Comparison of ENCODE assay signal across 25 mouse cellular contexts in genomic region chr9:31241208-31241699, GRCm38 (mm10). TPM values are rescaled to one million over a fixed set of nuclear protein-coding genes. Genes with fewer than 3 reads are reported as not detected.
A peak's percentile ranks its signal among the peaks of the same experiment; 100 is the strongest.
DNase-seq lines count a peak whose midpoint lies in the region; ATAC-seq and TF ChIP-seq lines count a peak whose summit lies in the region.
"Had no signal": no experiment of that assay in that cellular context is flagged by ENCODE, and none has a peak within 500 bp of the region (broad histone marks: within the 10 kb centered on the region; RNA-seq: fewer than 3 reads in every experiment).

No protein-coding gene starts in this region.

- no peaks in the 10 kb centered on the region for H3K27me3 ChIP-seq in liver, postnatal 0 days (ENCODE audit: insufficient read depth, low read length)
- no peaks in the 10 kb centered on the region for H3K27me3 ChIP-seq in liver, embryonic 11.5 days (replicated peaks; ENCODE audit: control insufficient read depth, insufficient read depth, low read length)
- no peaks in the 10 kb centered on the region for H3K27me3 ChIP-seq in hindbrain, embryonic 13.5 days
- H3K27me3 ChIP-seq: embryonic facial prominence, embryonic 15.5 days; heart, embryonic 15.5 days; intestine, embryonic 15.5 days; Patski had no signal

- TF ChIP-seq EP300 in liver, postnatal 0 days (IDR thresholded peaks at IDR 0.05; ENCODE audit: low read depth), result no peak

- H3K27ac ChIP-seq in liver, postnatal 0 days (ENCODE audit: low read depth), result no peak overlapping the region
- no peak overlapping the region for H3K27ac ChIP-seq in liver, embryonic 11.5 days (ENCODE audit: low read depth, low read length)
- H3K27ac ChIP-seq in hindbrain, embryonic 13.5 days, result no peak overlapping the region
- H3K27ac ChIP-seq: embryonic facial prominence, embryonic 15.5 days; gastrocnemius, adult 2 months; heart, embryonic 15.5 days; intestine, embryonic 15.5 days; layer of hippocampus, adult 2 months; liver, embryonic 14.5 days; midbrain, embryonic 10.5 days had no signal

- TF ChIP-seq CTCF in liver, postnatal 0 days (IDR thresholded peaks at IDR 0.05; ENCODE audit: low read depth), result no peak

- no peaks in the 10 kb centered on the region for H3K4me1 ChIP-seq in liver, postnatal 0 days (ENCODE audit: insufficient read depth)
- H3K4me1 ChIP-seq in liver, embryonic 11.5 days (replicated peaks; ENCODE audit: control insufficient read depth, insufficient read depth, low read length), result no peaks in the 10 kb centered on the region
- 0 out of 2 replicates have a peak, but pooled peaks cover under 1% of the 10 kb centered on the region for H3K4me1 ChIP-seq in hindbrain, embryonic 13.5 days (replicated peaks)
- H3K4me1 ChIP-seq: embryonic facial prominence, embryonic 15.5 days; intestine, embryonic 15.5 days had no signal

- ATAC-seq in liver, postnatal 0 days, result 0 out of 2 replicates have a peak, but pooled peaks have one; percentile 19
- no peak for ATAC-seq in liver, embryonic 11.5 days (replicated peaks; ENCODE audit: low FRiP score)
- ATAC-seq in hindbrain, embryonic 13.5 days (ENCODE audit: low FRiP score), result no peak
- no peak for ATAC-seq in activated CD4-positive, CD25-positive, alpha-beta regulatory T cell, adult 4 months
- ATAC-seq: CD4-positive, CD25-positive, alpha-beta regulatory T cell, adult 4 months; forebrain, embryonic 14.5 days; hindbrain, embryonic 16.5 days; intestine, embryonic 15.5 days had no signal

- no peak overlapping the region for H3K4me2 ChIP-seq in liver, postnatal 0 days (ENCODE audit: low read depth, low read length)
- H3K4me2 ChIP-seq in liver, embryonic 11.5 days, result no peak overlapping the region
- H3K4me2 ChIP-seq in hindbrain, embryonic 13.5 days, result no peak overlapping the region
- H3K4me2 ChIP-seq: embryonic facial prominence, embryonic 15.5 days; heart, embryonic 15.5 days; intestine, embryonic 15.5 days had no signal

- H3K4me3 ChIP-seq in liver, postnatal 0 days (ENCODE audit: low read depth, low read length), result no peak overlapping the region
- H3K4me3 ChIP-seq in liver, embryonic 11.5 days (ENCODE audit: low read depth, low read length), result no peak overlapping the region
- H3K4me3 ChIP-seq in hindbrain, embryonic 13.5 days, result no peak overlapping the region
- H3K4me3 ChIP-seq: embryonic facial prominence, embryonic 15.5 days; gastrocnemius, adult 2 months; heart, embryonic 15.5 days; intestine, embryonic 15.5 days; layer of hippocampus, adult 2 months; midbrain, embryonic 10.5 days had no signal

- H3K36me3 ChIP-seq in liver, postnatal 0 days (replicated peaks; ENCODE audit: insufficient read depth, low read length), result no peaks in the 10 kb centered on the region
- no peaks in the 10 kb centered on the region for H3K36me3 ChIP-seq in liver, embryonic 11.5 days (ENCODE audit: control insufficient read depth, insufficient read depth, low read length)
- H3K36me3 ChIP-seq in hindbrain, embryonic 13.5 days, result no peaks in the 10 kb centered on the region
- H3K36me3 ChIP-seq: embryonic facial prominence, embryonic 15.5 days; heart, embryonic 15.5 days; intestine, embryonic 15.5 days; midbrain, embryonic 10.5 days had no signal

- peak; percentile 72 for DNase-seq in adrenal gland, adult 2 months
- no peak for DNase-seq in adrenal gland, adult 18-20 months (ENCODE audit: low spot score in 2 of 2)
- DNase-seq in liver, postnatal 0 days, result no peak
- DNase-seq in liver, embryonic 11.5 days (ENCODE audit: low spot score), result no peak
- peak; percentile 56 for DNase-seq in 3T3-L1 (ENCODE audit: low read depth, low spot score)
- DNase-seq in adrenal gland, postnatal 14 days, result peak; percentile 56
- DNase-seq: cerebellum, adult 9-10 months; gastrocnemius, adult 2 months; heart, postnatal 36 days; kidney, adult 8-10 months; kidney, postnatal 25 days; layer of hippocampus, postnatal 36 days; thymus, postnatal 14 days had no signal

- H3K9me3 ChIP-seq in liver, postnatal 0 days (ENCODE audit: low read length), result no peaks in the 10 kb centered on the region
- H3K9me3 ChIP-seq in liver, embryonic 11.5 days (ENCODE audit: control insufficient read depth, low read length), result no peaks in the 10 kb centered on the region
- H3K9me3 ChIP-seq in hindbrain, embryonic 13.5 days, result no peaks in the 10 kb centered on the region
- H3K9me3 ChIP-seq: embryonic facial prominence, embryonic 15.5 days; heart, embryonic 15.5 days; intestine, embryonic 15.5 days; midbrain, embryonic 10.5 days had no signal

- no peak overlapping the region for H3K9ac ChIP-seq in liver, postnatal 0 days (replicated peaks)
- no peak overlapping the region for H3K9ac ChIP-seq in liver, embryonic 11.5 days (ENCODE audit: low read depth, low read length)
- H3K9ac ChIP-seq in hindbrain, embryonic 13.5 days, result no peak overlapping the region
- H3K9ac ChIP-seq: embryonic facial prominence, embryonic 15.5 days; heart, embryonic 15.5 days; intestine, embryonic 15.5 days; liver, embryonic 14.5 days had no signal

- WGBS in liver, postnatal 0 days (ENCODE audit: insufficient replicate concordance), result 77% methylated on average over 7 of the region's 7 CpGs
- 74% methylated on average over 7 of the region's 7 CpGs for WGBS in liver, embryonic 11.5 days
- 85% methylated on average over 7 of the region's 7 CpGs for WGBS in hindbrain, embryonic 13.5 days

RNA-seq across cellular contexts. Expression of gene Aplp2, which starts 29.6 kb away (rescaled TPM):
- total RNA-seq in adrenal gland, adult 2 months (2021), result 100 to 1,000 TPM; 578 to 689 TPM
- polyA plus RNA-seq in adrenal gland, adult 2 months (2012; rRNA removed), result 376 and 431 TPM in 2 replicates
- 100 to 1,000 TPM; 676 to 807 TPM for total RNA-seq in adrenal gland, adult 18-20 months (2021)
- polyA plus RNA-seq in liver, postnatal 0 days (2015; fragmentation: Nextera tagmentation; extraction: Ambion mirVana), result 167 and 178 TPM in 2 replicates
- 256 and 297 TPM in 2 replicates for polyA plus RNA-seq in liver, embryonic 11.5 days (2014; fragmentation: Nextera tagmentation; extraction: Ambion mirVana)
- total RNA-seq in adrenal gland, postnatal 14 days (2021), result 627 and 648 TPM in 2 replicates
- polyA plus RNA-seq in hindbrain, embryonic 13.5 days (2015; fragmentation: Nextera tagmentation; extraction: Ambion mirVana), result 307 and 315 TPM in 2 replicates
- 10 to 100 TPM; 66.4 to 72.8 TPM for polyA plus RNA-seq in activated CD4-positive, CD25-positive, alpha-beta regulatory T cell, adult 4 months (2017; shearing (Covaris generic))

RNA-seq across cellular contexts. Expression of gene Prdm10, which starts 39.1 kb away (rescaled TPM):
- 10 to 100 TPM in 1 of 2 experiments, 1 to 10 TPM in 1; 8.4 to 11.3 TPM for total RNA-seq in adrenal gland, adult 2 months (2021)
- polyA plus RNA-seq in adrenal gland, adult 2 months (2012; rRNA removed), result 6.8 and 8.6 TPM in 2 replicates
- 1 to 10 TPM; 7.5 to 9.2 TPM for total RNA-seq in adrenal gland, adult 18-20 months (2021)
- polyA plus RNA-seq in liver, postnatal 0 days (2015; fragmentation: Nextera tagmentation; extraction: Ambion mirVana), result 1.3 and 1.5 TPM in 2 replicates
- 5.7 and 6.5 TPM in 2 replicates for polyA plus RNA-seq in liver, embryonic 11.5 days (2014; fragmentation: Nextera tagmentation; extraction: Ambion mirVana)
- 8.0 and 8.3 TPM in 2 replicates for total RNA-seq in adrenal gland, postnatal 14 days (2021)
- 7.9 and 8.6 TPM in 2 replicates for polyA plus RNA-seq in hindbrain, embryonic 13.5 days (2015; fragmentation: Nextera tagmentation; extraction: Ambion mirVana)
- polyA plus RNA-seq in activated CD4-positive, CD25-positive, alpha-beta regulatory T cell, adult 4 months (2017; shearing (Covaris generic)), result 1 to 10 TPM; 7.3 to 7.8 TPM

Comparison
In these comparisons a context has a peak if more than half of its experiments do, and no peak if none do; other contexts are left out.
1. DNase-seq: peak in adrenal gland, adult 2 months (single experiment), 3T3-L1 (single experiment) and adrenal gland, postnatal 14 days (single experiment); none in adrenal gland, adult 18-20 months (0 of 2), liver, postnatal 0 days (single experiment) and liver, embryonic 11.5 days (single experiment).